Mouse (Mus musculus) limb, embryonic 11.5 days (tissue): ENCODE measurements at regions not wholly inside any gene's neighbourhood (a gene's known extent, or its start where the extent isn't known, plus 50 kb on each side); places are given as distances from the start of the nearest gene placed in this dataset.

Source experiments
- ATAC-seq: fragments of 200-750 bp; cut with Nextera tagmentation; 2 replicates; pipeline ENCODE4 v1.8.0; 2017; ENCODE audit warnings: low read depth; ENCODE audit not compliant: insufficient number of reproducible peaks, low FRiP score, low TSS enrichment
- DNase-seq: peaks from one replicate; pipeline ENCODE4 v3.0.0-alpha.2; 2015; ENCODE audit warnings: low spot score
- H3K27ac ChIP-seq: fragments of 300-500 bp; sonication (generic); replicated peaks from 2 replicates; pipeline ENCODE4 v1.5.1; 2014; ENCODE audit warnings: low read depth, mild to moderate bottlenecking, low read length
- H3K27me3 ChIP-seq: fragments of 300-500 bp; sonication (generic); 2 replicates; pipeline ENCODE4 v1.6.1; 2014; ENCODE audit warnings: mild to moderate bottlenecking, low read length, mixed read lengths; ENCODE audit not compliant: control insufficient read depth, insufficient read depth
- H3K36me3 ChIP-seq: fragments of 300-500 bp; sonication (generic); 2 replicates; pipeline ENCODE4 v1.6.1; 2014; ENCODE audit warnings: mild to moderate bottlenecking, low read length, moderate library complexity, mixed read lengths; ENCODE audit not compliant: control insufficient read depth, insufficient read depth
- H3K4me1 ChIP-seq: fragments of 300-500 bp; sonication (generic); 2 replicates; pipeline ENCODE4 v1.6.1; 2014; ENCODE audit warnings: low read length, mixed read lengths; ENCODE audit not compliant: control insufficient read depth, insufficient read depth
- H3K4me2 ChIP-seq: fragments of 300-500 bp; sonication (generic); 2 replicates; pipeline ENCODE4 v1.6.1; 2014; ENCODE audit warnings: low read depth, mild to moderate bottlenecking, moderate library complexity; ENCODE audit not compliant: severe bottlenecking
- H3K4me3 ChIP-seq: fragments of 300-500 bp; sonication (generic); 2 replicates; pipeline ENCODE4 v1.5.1; 2014; ENCODE audit warnings: low read depth, low read length
- H3K9ac ChIP-seq: fragments of 300-500 bp; sonication (generic); 2 replicates; pipeline ENCODE4 v1.6.1; 2014; ENCODE audit warnings: mild to moderate bottlenecking, low read length
- H3K9me3 ChIP-seq: fragments of 300-500 bp; sonication (generic); 2 replicates; pipeline ENCODE4 v1.6.1; 2016; ENCODE audit warnings: low read length; ENCODE audit not compliant: control insufficient read depth
- WGBS: fragments of 180-500 bp; shearing (Covaris S2); extraction: QIAGEN DNeasy Blood & Tissue Kit; methylation state at CpG from one replicate; pipeline ENCODE4 v1.1.7; 2014; 5-methylcytosine and 5-hydroxymethylcytosine counted together

- H3K4me1 ChIP-seq, result no peaks in the 10 kb centered on the region
Observed at GRCm38 (mm10) chr13:55991216-55991615, 144.9 kb downstream of the H2afy start.

DNA sequence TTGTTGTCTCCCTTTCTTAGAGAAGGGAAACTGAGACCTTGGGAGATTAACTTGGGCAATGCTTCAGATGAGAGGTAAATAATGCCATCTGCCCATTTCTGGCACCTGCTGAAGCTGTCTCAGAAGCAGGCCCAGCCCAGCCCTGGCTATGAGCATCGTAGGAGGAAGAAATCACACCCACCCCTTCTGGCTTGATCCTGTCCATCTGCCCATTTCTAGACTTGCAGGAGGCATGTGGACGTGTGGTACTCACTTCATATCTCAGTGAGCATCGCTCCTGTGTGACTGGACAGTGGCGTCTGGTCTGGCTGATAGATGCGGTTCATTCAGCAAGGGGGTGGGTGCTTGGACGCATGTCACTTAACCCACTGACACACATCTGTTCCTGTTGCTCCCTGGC is 146.0 kb downstream of the H2afy start:
- ATAC-seq, result no peak
- H3K9me3 ChIP-seq, result no peaks in the 10 kb centered on the region
- H3K36me3 ChIP-seq, result no peaks in the 10 kb centered on the region; the same call in 1 of the 2 replicates
- H3K27ac ChIP-seq, result no peak overlapping the region
- DNase-seq, result no peak
- H3K4me1 ChIP-seq, result no peaks in the 10 kb centered on the region
- no peak overlapping the region for H3K4me3 ChIP-seq
- H3K4me2 ChIP-seq, result no peak overlapping the region
- no peak overlapping the region for H3K9ac ChIP-seq
- no peaks in the 10 kb centered on the region for H3K27me3 ChIP-seq
- 86% methylated on average over 6 of the region's 6 CpGs for WGBS

More at GRCm38 (mm10) chr13:55991216-55991615, 144.9 kb downstream of the H2afy start:
- Histone ChIP-seq H3K9me3 (no peaks in the 10 kb centered on the region), H3K4me3 (no peak overlapping the region), H3K27me3 (no peaks in the 10 kb centered on the region), H3K36me3 (no peaks in the 10 kb centered on the region; the same call in 1 of the 2 replicates), H3K9ac (no peak overlapping the region), H3K4me2 (no peak overlapping the region), H3K27ac (no peak overlapping the region)
- 79% methylated on average over 14 of the region's 14 CpGs for WGBS
- ATAC-seq, result no peak
- DNase-seq, result no peak

GRCm38 (mm10) chr13:55989401-55989800 is 146.8 kb downstream of the H2afy start:
- ATAC-seq (no peak), DNase-seq (no peak)
- Histone ChIP-seq H3K27ac (no peak overlapping the region), H3K27me3 (no peaks in the 10 kb centered on the region), H3K4me1 (no peaks in the 10 kb centered on the region), H3K36me3 (no peaks in the 10 kb centered on the region; the same call in 1 of the 2 replicates), H3K9ac (no peak overlapping the region), H3K4me2 (no peak overlapping the region), H3K9me3 (no peaks in the 10 kb centered on the region), H3K4me3 (no peak overlapping the region)
- 34% methylated on average over 7 of the region's 7 CpGs for WGBS

GRCm38 (mm10) chr13:55985396-55985795 is 149.4 kb upstream of the Pitx1 start:
- H3K9ac ChIP-seq, result no peak overlapping the region
- 0 out of 2 replicates have a peak, but pooled peaks cover under 1% of the 10 kb centered on the region for H3K4me1 ChIP-seq
- H3K4me3 ChIP-seq, result no peak overlapping the region
- no peaks in the 10 kb centered on the region for H3K27me3 ChIP-seq
- no peak overlapping the region for H3K4me2 ChIP-seq
- H3K27ac ChIP-seq, result no peak overlapping the region
- DNase-seq (no peak), ATAC-seq (no peak)
- no peaks in the 10 kb centered on the region; the same call in 1 of the 2 replicates for H3K36me3 ChIP-seq
- no peaks in the 10 kb centered on the region for H3K9me3 ChIP-seq
- 41% methylated on average over 10 of the region's 10 CpGs for WGBS

GRCm38 (mm10) chr13:55984772-55985171 is 148.8 kb upstream of the Pitx1 start:
- Histone ChIP-seq H3K27me3 (no peaks in the 10 kb centered on the region), H3K36me3 (no peaks in the 10 kb centered on the region; the same call in 1 of the 2 replicates), H3K4me3 (no peak overlapping the region), H3K9ac (no peak overlapping the region), H3K27ac (no peak overlapping the region), H3K4me2 (no peak overlapping the region), H3K9me3 (no peaks in the 10 kb centered on the region), H3K4me1 (0 out of 2 replicates have a peak, but pooled peaks cover 2% of the 10 kb centered on the region)
- DNase-seq, result no peak
- no peak for ATAC-seq
- 71% methylated on average over 6 of the region's 6 CpGs for WGBS

DNA sequence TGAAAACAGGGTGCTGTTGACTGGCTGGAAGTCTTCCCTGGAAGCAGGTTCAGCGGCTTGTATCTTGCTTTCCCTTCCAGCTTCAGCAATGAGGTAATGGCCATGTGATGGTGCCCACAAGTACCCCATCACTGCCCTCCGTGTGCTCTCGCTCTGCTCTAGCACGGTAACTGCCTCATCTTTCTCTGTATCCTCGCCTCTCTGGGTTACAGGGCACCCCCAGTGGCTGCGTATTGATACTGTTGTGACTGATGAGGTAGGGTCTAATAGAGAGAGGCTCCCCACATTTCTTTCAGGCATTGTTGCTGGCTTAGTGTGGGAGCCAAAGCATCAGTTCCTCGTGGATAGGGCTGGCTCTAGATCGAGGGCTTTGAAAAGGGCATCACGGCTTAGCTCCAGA is 147.9 kb upstream of the Pitx1 start:
- ATAC-seq (no peak), DNase-seq (no peak)
- Histone ChIP-seq H3K9me3 (no peaks in the 10 kb centered on the region), H3K9ac (no peak overlapping the region), H3K4me1 (0 out of 2 replicates have a peak, but pooled peaks cover 2% of the 10 kb centered on the region), H3K36me3 (no peaks in the 10 kb centered on the region; the same call in 1 of the 2 replicates), H3K27ac (no peak overlapping the region), H3K27me3 (no peaks in the 10 kb centered on the region), H3K4me2 (no peak overlapping the region), H3K4me3 (no peak overlapping the region)
- 55% methylated on average over 9 of the region's 9 CpGs for WGBS

DNA sequence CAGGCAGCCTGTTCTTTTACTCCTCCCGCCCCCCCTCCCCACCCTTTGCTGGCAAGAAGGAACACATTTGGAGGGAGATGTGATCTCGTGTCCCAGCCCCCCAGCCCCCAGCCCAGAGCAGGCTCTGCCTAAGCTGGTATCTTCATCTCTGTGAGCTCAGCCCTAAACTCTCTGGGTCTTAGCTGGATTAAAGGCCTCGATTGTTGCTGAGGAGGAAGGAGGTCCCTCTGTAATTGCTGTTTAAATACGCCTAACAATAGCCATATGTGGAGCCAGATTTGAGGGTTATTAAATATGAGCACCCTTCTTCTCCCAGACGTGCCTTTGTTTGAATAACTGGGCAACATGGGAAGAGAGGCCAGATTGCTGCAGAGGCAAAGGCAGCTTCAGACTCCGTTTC is 145.0 kb upstream of the Pitx1 start:
- no peak overlapping the region for H3K9ac ChIP-seq
- peaks cover 12% of the 10 kb centered on the region; the same call in 1 of the 2 replicates for H3K4me1 ChIP-seq
- H3K4me3 ChIP-seq, result no peak overlapping the region
- H3K36me3 ChIP-seq, result no peaks in the 10 kb centered on the region
- no peak overlapping the region for H3K4me2 ChIP-seq
- no peaks in the 10 kb centered on the region for H3K27me3 ChIP-seq
- DNase-seq (no peak), ATAC-seq (no peak)
- H3K9me3 ChIP-seq, result no peaks in the 10 kb centered on the region
- WGBS, result 50% methylated on average over 6 of the region's 6 CpGs
- H3K27ac ChIP-seq, result no peak overlapping the region; the same call in 1 of the 2 replicates

- Histone ChIP-seq H3K4me1 (peaks cover 12% of the 10 kb centered on the region; the same call in 1 of the 2 replicates), H3K36me3 (no peaks in the 10 kb centered on the region), H3K9ac (no peak overlapping the region), H3K27ac (no peak overlapping the region), H3K4me3 (no peak overlapping the region), H3K27me3 (no peaks in the 10 kb centered on the region), H3K9me3 (no peaks in the 10 kb centered on the region), H3K4me2 (no peak overlapping the region)
- ATAC-seq (no peak), DNase-seq (no peak)
- 63% methylated on average over 3 of the region's 3 CpGs for WGBS
Observed at GRCm38 (mm10) chr13:55977902-55978301, 141.9 kb upstream of the Pitx1 start.

DNA sequence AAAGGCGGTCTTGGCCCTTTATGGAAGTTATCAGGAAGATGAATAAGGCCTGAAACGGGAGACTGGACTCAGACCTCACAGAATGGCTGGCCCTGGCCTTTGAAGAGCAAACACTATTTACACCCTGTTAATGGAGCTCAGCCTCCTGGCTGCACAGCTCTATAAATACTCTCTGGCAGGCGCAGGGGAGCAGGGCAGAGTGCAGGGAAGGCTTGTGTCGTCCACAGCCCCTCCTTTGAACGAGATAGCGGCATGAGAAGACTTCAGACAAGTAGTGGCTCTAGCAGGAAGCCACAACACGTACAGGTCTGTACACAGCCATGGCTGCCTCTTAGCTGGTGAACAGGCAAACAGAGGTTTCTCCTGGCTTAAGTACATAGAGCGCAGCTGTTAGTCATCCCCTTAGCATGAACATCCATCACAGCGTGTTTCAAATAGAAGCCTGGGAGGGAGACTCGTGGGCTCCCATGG is 141.0 kb upstream of the Pitx1 start:
- H3K27ac ChIP-seq, result no peak overlapping the region
- no peak for ATAC-seq
- peak overlapping the region; percentile 32 for H3K9ac ChIP-seq
- peaks cover 12% of the 10 kb centered on the region; the same call in 1 of the 2 replicates for H3K4me1 ChIP-seq
- no peaks in the 10 kb centered on the region for H3K27me3 ChIP-seq
- WGBS, result 14% methylated on average over 10 of the region's 10 CpGs
- H3K4me2 ChIP-seq, result no peak overlapping the region
- H3K4me3 ChIP-seq, result no peak overlapping the region
- no peaks in the 10 kb centered on the region for H3K9me3 ChIP-seq
- no peaks in the 10 kb centered on the region for H3K36me3 ChIP-seq
- DNase-seq, result peak; percentile 44
